Mouse (Mus musculus) cerebral cortex, adult 2 months (tissue): Measurements from ENCODE around the gene Spc24.

ENCODE experiments used
- WGBS: fragments of 180-500 bp; shearing (Covaris S2); methylation state at CpG from one replicate; pipeline ENCODE4 v1.1.7; 2018; 5-methylcytosine and 5-hydroxymethylcytosine counted together

Gene Spc24

GRCm38 (mm10) chr9:21709340-21709739 is 50.8 kb downstream of the Spc24 start:
- 62% methylated on average over 3 of the region's 3 CpGs for WGBS

- 84% methylated on average over 8 of the region's 8 CpGs for WGBS
Measured at GRCm38 (mm10) chr9:21706586-21707265, 53.4 kb downstream of the Spc24 start.

DNA sequence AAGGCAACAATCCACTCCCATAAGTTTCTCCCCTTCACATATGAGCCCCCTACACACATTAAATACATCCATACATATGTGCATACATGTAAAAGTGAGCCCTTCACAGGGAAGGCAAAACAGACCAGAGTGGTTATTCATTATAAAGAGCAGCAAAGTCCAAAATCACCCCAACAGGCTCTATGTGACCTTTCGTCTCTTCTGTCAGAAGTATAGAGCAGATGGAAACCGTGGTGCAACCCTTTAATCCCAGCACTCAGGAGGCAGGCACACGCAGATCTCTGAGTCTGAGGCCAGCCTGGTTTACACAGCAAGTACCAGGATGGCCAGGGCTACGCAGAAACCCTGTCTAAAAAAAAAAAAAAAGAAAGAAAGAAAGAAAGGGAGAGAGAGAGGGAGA is 54.0 kb downstream of the Spc24 start:
- 84% methylated on average over 4 of the region's 4 CpGs for whole genome bisulfite sequencing
